Mouse (Mus musculus) liver, adult (tissue): Measurements from ENCODE around the gene Prkcz.

ENCODE experiments used
- GATA4 ChIP-seq: IDR thresholded peaks from 2 replicates; pipeline ENCODE4 v1.6.1; 2014; ENCODE audit warnings: mild to moderate bottlenecking, low read length; ENCODE audit not compliant: insufficient replicate concordance

Gene Prkcz

GRCm38 (mm10) chr4:155217241-155218103 is 143.7 kb downstream of the Prkcz start:
- no peak for TF ChIP-seq GATA4

GRCm38 (mm10) chr4:155215773-155216630 is 145.2 kb downstream of the Prkcz start:
- TF ChIP-seq GATA4, result peak; percentile 57; the same call in 1 of the 2 replicates

GRCm38 (mm10) chr4:155215203-155215602 is 146.0 kb downstream of the Prkcz start:
- TF ChIP-seq GATA4, result no peak

- TF ChIP-seq GATA4, result no peak
Observed at GRCm38 (mm10) chr4:155214793-155215192, 146.4 kb downstream of the Prkcz start.

GRCm38 (mm10) chr4:155214188-155214587 is 147.0 kb downstream of the Prkcz start:
- no peak for TF ChIP-seq GATA4

GRCm38 (mm10) chr4:155213752-155214054 is 147.5 kb downstream of the Prkcz start:
- TF ChIP-seq GATA4, result no peak

GRCm38 (mm10) chr4:155213052-155213751 is 148.0 kb downstream of the Prkcz start:
- no peak for TF ChIP-seq GATA4
